Mouse (Mus musculus) mouse embryonic stem cell (cell line): Measurements from ENCODE around the gene Lrrc42.

ENCODE experiments used
- in situ Hi-C, 2 experiments: fragments of 300-500 bp; cut with MboI; formaldehyde crosslinking; loops; 1 replicate in 1 of 2; 3 replicates in 1 of 2; pipeline ENCODE4 v1.14.3; 2019 to 2020; ENCODE audit warnings: low sequenced_read_pairs in 2 of 2, low pct_unique_long_range_greater_than_20kb in 1 of 2, mixed read lengths in 1 of 2; ENCODE audit not compliant: unreplicated experiment in 1 of 2

Gene Lrrc42

GRCm38 (mm10) chr4:107254414-107254813 is 1.1 kb upstream of the Lrrc42 start:
- in situ Hi-C loops, result loop anchor here in 1 of 2 experiments (10.0 kb wide), 1 partner anchor 90 kb away; no protein-coding TSS in a partner anchor

GRCm38 (mm10) chr4:107252522-107252921 is 810 bp downstream of the Lrrc42 start:
- in situ Hi-C loops, result loop anchor here in 1 of 2 experiments (10.0 kb wide), 1 partner anchor 92 kb away; no protein-coding TSS in a partner anchor

- in situ Hi-C loops, result loop anchor here in 1 of 2 experiments (10.0 kb wide), 1 partner anchor 94 kb away; no protein-coding TSS in a partner anchor
These were observed 2.8 kb downstream of the Lrrc42 start for GRCm38 (mm10) chr4:107250494-107250893.

- in situ Hi-C loops, result no loop called here
These were observed 3.9 kb downstream of the Lrrc42 start for GRCm38 (mm10) chr4:107249471-107249870.

GRCm38 (mm10) chr4:107248061-107248460 is 5.3 kb downstream of the Lrrc42 start:
- in situ Hi-C loops, result no loop called here

- in situ Hi-C loops, result no loop called here
These were observed 6.2 kb downstream of the Lrrc42 start for GRCm38 (mm10) chr4:107247110-107247509.

DNA sequence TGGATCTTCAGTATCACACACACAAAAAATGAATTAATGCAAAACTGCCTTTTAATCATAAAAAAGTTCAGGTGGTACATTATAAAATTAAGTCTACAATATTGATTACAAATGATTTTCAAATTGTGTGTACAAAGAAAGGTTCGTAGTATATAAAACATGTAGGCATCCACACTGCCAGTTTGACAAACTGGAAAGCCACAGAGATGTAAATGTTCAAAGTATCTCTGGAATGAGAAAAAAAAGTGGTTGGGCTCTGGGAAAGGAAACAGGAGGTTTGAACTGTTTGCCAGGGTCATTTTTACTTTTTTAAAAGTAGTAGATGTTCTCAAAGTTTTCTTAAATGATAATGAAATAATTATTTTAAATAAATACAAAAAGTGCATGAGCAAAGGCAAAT is 7.3 kb downstream of the Lrrc42 start:
- in situ Hi-C loops, result no loop called here

- in situ Hi-C loops, result no loop called here
These were observed 8.0 kb downstream of the Lrrc42 start for GRCm38 (mm10) chr4:107245368-107245767.

DNA sequence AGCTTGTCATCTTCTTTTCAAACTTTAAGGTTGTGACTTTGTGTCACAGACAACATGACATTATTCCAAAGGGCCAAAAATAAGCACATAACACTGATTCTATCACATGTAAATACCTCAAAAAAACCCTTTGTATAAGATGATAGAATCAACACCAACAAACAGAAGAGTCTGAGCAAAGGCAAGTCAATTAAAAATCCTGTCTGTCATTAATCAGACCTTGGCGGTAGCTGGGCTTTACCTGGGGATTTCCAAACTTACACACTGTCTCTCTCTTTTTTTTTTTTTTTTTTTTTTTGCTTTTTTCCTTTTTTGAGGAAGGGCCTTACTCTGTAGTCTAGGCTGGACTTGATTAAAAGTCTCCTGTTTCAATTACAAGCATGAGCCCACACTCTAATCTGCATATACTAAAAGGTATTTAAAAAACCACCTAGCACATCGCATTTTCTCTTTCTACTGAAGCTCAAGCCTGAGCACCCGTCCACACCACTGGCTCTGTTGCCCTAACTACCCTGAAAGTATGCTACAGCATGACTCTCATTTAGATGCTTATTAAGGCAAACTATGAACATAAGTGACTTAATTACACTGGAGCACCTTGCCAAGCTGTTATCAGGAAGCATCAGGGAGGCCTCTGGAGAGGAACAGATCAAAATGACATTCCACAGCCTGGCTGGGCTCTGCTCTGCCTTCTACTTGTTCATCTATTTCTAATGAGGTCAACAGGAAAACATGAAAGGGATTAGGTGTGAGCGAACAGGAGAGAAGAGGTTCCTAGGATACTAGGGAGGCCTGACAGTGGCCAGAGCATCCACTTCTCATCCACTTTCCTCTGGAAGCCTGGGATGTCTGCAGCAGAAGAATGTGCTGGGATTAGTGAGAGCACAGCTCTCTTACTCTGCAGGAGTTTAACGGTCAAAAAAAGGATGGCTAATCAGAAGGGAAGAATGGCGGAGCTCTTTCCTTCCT is 9.7 kb downstream of the Lrrc42 start:
- in situ Hi-C loops, result no loop called here

DNA sequence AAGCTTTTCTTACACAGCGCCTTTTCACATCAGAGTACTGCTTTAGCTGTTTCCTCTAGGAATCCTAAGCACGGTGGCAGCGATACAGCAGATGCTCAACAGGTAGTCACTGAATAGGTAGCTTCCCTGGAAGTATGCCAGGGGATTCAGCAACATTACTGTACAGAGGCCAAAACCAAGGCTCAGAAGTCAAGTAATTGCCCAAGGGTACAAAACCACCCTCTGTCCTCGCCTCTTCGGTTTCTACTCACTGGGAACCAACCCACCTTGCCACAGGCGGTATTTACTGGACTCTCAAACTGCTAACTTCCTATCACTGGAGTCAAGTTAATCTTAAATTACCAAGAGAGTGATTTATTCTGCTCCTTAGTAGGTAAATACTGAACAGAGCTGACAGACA is 13.1 kb downstream of the Lrrc42 start:
- in situ Hi-C loops, result no loop called here

- in situ Hi-C loops, result no loop called here
These were observed 15.1 kb downstream of the Lrrc42 start for GRCm38 (mm10) chr4:107238253-107238652.

DNA sequence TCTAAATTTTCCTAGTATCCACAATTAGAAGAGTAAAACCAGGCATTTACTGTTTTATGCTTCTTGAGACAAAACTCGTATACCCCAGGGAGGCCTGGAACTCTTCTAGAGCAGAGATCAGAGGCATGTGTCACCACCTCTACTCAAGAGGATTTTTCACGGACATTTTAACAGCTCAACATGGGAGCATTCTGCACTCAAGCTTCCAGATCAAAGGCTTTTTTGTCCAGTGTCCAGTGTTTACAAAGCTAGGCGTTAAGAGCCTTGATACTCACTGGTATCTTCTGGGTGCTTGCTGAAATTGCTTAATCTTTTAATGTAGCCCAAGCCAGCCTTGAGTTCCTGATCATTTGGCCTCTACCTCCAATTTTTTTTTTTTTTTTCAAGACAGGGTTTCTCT is 21.1 kb downstream of the Lrrc42 start:
- in situ Hi-C loops, result no loop called here

GRCm38 (mm10) chr4:107226313-107226712 is 27.0 kb downstream of the Lrrc42 start:
- in situ Hi-C loops, result no loop called here

DNA sequence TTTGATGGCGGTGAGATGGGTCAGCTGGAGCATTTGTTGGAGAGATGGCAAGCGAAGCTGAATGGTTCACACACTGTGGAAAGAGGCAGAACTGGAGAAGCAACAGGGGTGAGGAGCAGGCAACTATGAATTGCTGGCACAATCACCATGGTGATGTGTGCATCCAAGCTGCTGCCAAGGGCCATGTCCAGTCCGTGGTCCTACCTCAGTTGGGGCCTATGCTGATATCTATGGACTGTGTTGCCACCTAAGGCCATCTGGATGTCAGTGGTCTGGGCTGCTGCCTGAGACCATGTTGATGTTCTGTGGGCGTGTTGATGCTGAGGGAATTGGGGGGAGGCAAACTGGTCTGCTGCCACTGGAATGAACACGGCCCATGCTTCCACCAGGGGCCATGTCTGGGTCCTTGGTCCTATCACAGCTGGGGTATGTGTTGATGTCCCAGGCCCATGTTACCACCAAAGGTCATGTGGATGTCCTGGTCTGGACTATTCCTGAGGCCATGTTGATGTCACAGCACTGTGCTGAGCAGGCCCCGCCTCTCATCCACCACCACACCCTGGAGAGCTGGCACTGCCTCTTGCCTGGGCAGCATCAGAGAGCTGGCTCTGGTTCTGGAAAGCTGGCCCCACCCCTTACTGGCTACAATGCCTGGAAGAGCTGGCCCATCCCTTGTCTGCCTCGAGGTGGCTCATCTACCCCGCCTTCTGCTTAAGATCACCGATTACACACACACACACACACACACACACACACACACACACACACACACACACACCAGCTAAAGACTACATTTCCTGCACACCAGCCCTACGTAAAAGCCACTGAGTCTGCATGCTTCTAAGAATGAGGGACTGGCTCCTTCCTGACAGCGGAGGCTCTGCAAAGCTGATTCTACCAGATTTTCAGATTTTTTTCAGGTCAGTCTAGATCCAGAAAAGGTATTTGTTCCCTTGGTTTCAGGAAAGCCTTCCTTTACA is 29.8 kb downstream of the Lrrc42 start:
- in situ Hi-C loops, result no loop called here

DNA sequence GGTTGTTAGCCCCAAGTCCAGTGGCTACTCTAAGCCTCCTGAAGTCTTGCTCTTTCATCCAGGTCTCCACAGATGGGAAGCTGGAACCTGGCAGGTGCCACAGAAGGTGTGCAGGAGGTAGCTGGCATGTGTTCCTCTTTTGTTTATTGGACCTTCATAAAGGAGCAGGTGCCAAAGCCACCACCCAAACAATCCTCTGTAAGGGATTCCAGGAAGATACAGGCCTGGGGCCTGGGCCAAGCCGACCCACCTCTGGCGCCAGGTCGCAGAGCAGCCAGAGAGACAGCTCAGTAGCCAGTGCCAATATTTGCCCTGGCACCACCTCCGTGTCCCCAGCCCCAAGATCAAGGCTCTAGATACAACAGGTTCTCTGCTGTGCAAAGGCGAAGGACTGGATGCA is 31.8 kb downstream of the Lrrc42 start:
- in situ Hi-C loops, result no loop called here

DNA sequence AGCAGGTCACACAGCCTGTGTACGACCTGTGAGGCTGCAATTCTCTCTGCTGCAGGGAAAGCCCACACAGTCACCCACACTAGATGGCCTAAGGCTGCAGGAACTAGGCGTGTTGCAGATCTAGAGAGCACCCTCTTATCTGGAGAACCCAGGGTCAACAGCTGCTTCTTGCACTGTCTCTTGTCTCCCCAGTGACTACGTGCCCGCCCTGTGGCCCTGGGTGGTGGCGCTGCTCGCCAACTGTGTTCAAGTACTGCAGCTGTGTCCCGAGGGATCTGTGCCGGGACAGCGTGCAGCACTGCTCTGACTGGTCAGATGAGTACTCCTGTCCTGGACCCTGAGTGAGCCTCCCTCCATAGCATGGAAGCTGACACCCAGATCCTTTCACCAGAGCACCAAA is 35.8 kb downstream of the Lrrc42 start:
- in situ Hi-C loops, result no loop called here

DNA sequence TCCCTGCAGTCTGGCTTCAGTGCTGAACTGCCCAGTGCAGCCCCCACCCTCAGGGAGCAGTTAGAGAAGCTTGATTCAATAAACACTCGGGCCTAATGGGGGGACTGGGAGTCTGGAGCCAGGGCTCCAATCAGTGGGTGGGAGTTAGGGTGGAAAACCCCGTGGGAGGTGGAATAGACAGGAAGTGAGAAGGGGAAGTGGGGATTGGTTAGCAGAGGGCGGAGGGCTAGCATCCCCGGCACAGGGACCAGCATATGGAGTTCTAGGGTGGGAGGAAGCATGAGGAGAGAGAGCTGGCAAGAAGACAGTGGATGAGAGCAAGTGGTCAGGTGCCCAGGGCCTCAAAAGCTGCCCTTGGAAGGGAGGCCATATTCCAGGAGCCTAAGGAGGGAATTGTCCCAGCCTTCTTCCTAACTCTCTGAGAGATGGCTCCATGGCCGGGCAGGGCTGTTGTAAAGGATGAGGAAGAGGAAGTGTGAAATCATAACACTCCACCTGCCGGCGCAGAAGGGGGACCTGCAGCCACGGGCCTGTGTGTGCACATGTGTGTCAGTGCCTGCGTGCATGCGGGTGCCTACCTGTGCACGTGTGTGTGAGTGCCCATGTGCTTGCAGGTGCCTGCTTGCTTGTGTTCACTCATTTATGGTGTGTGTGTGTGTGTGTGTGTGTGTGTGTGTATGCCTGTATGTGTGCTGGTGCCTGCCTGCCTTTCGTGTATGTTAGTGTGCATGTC is 39.9 kb downstream of the Lrrc42 start:
- in situ Hi-C loops, result no loop called here

DNA sequence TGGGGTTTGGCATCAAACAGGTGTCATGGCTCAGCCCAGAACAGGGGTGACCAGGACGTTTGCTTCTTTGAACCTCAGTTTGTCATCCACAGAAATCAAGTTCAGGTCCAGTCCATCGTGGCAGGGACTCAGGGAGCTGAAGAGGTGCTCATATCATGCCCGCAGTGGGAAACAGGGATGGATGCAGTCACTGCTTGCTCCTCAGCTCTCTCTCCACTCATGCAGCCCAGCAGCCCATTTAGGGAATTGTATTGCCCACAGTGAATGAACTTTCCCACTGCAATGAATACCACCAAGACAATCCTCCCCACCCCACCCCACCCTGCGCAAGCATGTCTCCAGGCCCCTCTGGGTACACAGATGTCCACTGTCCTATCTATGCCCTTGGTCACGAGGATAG is 41.4 kb downstream of the Lrrc42 start:
- in situ Hi-C loops, result no loop called here
